Mouse (Mus musculus) ES-E14 (cell line): ENCODE results near the gene Pwwp2b.

ENCODE experiments used
- CHD2 ChIP-seq: IDR thresholded peaks from 2 replicates; pipeline ENCODE4 v1.6.1; 2014; ENCODE audit warnings: mild to moderate bottlenecking, low read depth, low read length, inconsistent platforms
- HCFC1 ChIP-seq: IDR thresholded peaks from 2 replicates; pipeline ENCODE4 v1.6.1; 2012; ENCODE audit warnings: low read length, inconsistent platforms, borderline replicate concordance; ENCODE audit not compliant: insufficient read depth
- MAFK ChIP-seq: IDR thresholded peaks from 2 replicates; pipeline ENCODE4 v1.6.1; 2014; ENCODE audit warnings: mild to moderate bottlenecking, low read depth, low read length, inconsistent platforms; ENCODE audit not compliant: insufficient read depth
- ZC3H11A ChIP-seq: IDR thresholded peaks from 2 replicates; pipeline ENCODE4 v1.6.1; 2012; ENCODE audit warnings: low read depth, mild to moderate bottlenecking, inconsistent platforms, low read length, borderline replicate concordance
- ZNF384 ChIP-seq: IDR thresholded peaks from 2 replicates; pipeline ENCODE4 v1.6.1; 2012; ENCODE audit warnings: low read depth, low read length, inconsistent platforms

DNA sequence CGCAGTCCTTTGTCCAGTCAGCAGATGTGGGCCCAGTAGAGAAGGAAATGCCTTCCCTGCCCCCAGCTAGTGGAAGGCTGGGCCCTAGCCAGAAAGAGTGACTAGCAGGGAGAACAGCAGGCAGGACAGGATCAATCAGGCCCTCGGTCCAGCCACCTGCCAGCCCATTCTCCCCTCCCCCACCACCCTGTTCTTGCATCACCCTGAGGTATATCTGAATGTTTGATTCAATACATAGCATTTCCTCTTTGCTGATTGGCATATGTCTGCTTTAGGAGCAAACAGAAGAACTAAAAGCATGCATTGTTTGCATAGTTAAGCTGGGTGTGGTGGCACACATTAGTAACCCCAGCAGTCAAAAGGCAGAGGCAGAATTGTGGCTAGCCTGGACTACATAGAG, 32.9 kb downstream of the Pwwp2b start:
- TF ChIP-seq HCFC1 (no peak), MAFK (no peak), ZC3H11A (no peak), ZNF384 (no peak), CHD2 (no peak)
